Mouse (Mus musculus) cerebellum, adult 11-12 months (tissue): ENCODE results near the gene Tmod1.

ENCODE experiments used
- DNase-seq: peaks from one replicate; pipeline ENCODE4 v3.0.0; 2022

Tmod1 gene

DNA sequence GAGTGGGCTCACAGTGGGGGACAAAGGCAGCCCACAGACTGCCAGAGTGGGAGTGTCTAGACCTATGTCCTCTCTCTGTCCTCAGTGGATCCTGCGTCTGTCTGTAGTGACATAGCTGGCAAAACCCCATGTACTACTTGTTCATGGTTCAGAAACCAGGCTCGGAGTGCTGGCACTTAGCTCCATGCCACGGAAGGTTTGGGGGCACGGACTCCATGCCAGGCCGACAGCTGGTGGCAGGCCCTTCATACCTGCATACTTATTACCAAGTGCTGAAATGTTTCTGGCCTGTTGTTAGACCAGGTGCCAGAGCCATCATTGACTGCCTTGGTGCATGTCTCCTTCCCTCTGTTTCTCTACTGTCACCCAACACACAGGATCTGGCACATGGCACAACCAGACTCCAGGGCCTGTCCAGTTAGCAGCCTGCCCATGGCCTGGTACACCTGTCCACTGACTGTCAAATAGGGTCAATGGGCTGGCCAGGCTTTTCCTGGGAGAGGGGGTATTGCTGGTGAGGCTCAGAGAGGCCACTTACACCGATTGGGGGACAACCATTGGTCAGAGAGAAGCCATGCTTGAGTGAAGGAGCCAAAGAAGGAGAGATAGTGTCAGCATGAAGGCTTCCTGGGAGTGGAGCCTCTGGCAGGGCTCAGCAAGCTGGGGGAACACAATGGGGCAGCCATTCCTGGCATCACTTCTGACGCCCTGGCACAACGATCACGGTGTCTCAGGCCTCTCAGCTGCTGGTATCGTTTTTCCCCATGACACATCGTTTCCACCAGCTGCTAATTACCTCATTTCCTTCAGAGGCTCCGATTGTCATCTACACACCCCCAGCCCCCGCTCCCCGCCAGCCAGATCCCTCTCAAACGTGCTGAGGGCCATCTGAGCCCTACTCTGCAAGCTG, 56.4 kb downstream of the Tmod1 start:
- DNase-seq, result peak; percentile 81

DNA sequence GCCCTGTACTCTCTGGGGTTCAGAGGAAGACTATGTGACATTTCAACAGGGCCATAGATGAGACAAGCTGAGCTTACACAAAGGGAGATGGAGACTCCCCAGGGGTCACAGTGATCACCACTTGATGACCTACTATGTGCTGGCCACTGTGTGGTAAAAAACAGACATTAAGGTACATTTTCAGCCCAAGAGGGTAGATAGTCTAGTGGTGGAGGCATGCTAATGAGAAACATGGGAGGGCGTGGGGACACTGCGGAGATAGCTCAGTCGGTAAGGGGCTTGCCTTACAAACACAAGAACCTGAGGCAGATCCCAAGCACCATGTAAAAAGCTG, 57.1 kb downstream of the Tmod1 start:
- no peak for DNase-seq

GRCm38 (mm10) chr4:46096546-46096945, 57.8 kb downstream of the Tmod1 start:
- DNase-seq, result no peak

DNA sequence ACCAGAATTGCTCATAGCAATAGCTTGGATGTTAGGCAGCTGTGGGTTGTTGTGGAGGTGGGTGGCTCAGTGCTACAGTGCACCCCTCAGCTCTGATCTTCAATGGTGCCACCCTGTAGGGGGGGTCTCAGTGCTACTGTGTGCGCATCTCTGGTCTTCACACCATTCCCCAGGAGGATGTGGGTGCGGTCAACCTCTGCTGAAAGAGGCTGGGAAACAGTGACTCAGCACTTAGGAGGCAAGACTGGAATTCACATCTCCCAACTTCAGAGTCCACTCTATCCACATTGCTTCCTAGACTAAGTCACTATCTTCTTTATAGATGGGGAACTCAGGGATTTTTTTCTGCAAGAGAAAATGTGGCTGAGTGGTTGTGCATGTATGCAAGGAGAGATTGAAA, 58.9 kb downstream of the Tmod1 start:
- DNase-seq, result no peak

DNA sequence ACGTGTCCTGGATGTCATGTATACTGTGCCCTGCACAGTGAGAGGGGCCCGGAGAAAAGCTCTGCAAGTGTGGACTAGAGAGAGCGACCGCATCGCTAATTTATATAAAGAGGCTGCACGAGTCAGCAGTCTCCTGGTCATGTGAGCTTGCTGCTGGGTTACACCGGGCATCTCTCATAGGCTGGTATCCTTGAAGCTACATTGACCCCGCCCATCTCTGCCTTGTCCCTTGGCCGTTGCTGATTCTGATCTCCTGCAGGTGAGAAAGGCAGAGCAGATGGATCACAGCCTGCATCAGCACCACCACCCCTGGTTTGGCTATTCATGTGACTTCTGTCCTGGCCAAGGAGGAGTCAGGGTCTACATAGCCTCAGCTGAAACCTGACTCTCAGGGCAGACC, 60.4 kb downstream of the Tmod1 start:
- DNase-seq, result peak; percentile 64

- peak; percentile 5 for DNase-seq
Observed at GRCm38 (mm10) chr4:46100539-46100938, 61.8 kb downstream of the Tmod1 start.

- no peak for DNase-seq
Observed at GRCm38 (mm10) chr4:46101211-46101711, 62.5 kb downstream of the Tmod1 start.

DNA sequence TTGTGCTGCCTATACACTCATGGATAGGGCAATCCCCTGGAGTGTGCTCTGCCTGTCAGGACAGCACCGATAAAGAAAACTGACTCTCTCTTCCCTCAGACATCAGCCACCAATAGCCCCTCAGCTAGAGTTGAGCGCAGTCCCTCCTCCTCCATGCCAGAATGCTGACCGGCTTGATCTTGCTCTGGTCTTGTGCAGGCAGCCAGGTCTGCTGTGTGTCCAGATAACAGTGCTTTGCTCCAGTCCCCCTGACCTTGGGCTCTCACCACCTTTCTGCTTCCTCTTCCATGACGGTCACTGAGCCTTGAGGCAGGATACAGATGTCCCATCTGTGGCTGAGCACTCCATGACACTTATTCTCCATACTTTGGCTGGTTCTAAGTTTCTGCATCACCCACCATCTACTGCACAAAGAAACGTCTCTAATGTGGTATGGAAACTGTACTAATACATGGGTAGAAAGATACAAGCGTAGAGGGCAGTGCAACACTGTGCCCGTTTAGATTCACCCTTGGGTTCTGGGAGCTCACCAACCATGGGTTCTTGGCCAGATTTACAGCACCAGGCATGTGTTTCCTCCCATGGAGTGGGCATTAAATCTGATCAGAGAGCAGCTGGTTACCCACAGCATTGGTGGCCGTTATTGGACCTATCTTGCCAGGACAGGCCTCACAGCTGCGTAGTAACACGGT, 63.5 kb downstream of the Tmod1 start:
- no peak for DNase-seq

GRCm38 (mm10) chr4:46110084-46110483, 71.3 kb downstream of the Tmod1 start:
- no peak for DNase-seq

- DNase-seq, result peak; percentile 76
Observed at GRCm38 (mm10) chr4:46111361-46111760, 72.6 kb downstream of the Tmod1 start.

DNA sequence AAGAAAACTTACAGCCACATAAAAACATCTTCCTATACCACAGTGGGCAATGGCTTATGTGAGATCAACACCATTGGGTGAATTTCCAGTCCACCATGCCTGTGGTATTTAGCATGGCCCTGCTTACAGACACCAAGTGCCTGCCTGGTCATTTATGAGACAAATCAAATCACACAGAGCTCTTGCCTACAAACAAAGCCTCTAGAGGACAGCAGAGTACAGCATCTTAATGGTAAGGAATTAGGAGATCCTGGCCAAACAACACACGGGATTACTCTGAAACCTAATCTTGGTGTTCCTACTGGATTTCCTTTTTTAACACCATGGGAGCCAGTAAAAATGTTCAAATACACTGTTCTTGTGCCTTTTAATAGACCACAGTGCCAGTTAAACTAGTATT, 76.6 kb downstream of the Tmod1 start:
- no peak for DNase-seq

GRCm38 (mm10) chr4:46116544-46117175, 77.9 kb downstream of the Tmod1 start:
- peak; percentile 90 for DNase-seq

DNA sequence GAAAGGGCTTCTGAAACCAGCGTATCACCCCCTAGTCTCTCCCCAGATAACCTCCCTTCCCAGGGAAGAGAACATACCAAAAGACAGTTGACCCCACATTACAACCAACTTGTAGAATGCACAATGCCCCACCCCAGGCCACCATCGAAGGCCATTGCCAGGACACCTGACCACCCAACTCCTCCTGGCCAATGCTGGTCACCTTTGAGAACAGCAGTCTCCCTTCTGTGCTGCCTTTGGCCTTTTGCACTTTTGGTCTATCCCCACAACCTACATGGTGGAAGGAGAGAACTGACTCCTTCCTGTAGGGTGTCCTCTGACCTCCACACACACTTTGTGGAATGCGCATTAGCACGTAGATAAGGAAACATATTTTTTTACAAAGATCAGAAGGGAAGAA, 78.8 kb downstream of the Tmod1 start:
- DNase-seq, result no peak

- DNase-seq, result no peak
Observed at GRCm38 (mm10) chr4:46119514-46120094, 80.9 kb downstream of the Tmod1 start.

DNA sequence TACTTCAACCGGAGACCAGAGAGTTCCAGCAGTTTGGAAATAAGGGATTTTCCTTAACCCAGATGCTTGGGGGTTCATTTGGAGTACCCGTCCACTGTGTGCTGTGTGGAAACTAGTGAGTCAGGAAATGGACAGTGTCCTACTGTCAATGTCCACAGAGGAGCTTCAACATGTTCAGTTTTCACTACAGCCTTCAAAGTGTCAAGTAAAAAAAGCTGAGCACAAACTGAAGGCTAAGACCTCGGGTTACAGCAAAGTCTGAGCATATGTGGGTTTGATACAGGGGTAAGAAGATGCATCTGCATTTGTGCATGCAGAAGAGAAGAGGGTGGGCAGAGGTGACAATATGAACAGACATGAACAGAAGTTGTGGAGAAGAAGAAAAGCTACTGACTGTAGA, 82.0 kb downstream of the Tmod1 start:
- no peak for DNase-seq

- no peak for DNase-seq
Observed at GRCm38 (mm10) chr4:46123358-46123757, 84.6 kb downstream of the Tmod1 start.

DNA sequence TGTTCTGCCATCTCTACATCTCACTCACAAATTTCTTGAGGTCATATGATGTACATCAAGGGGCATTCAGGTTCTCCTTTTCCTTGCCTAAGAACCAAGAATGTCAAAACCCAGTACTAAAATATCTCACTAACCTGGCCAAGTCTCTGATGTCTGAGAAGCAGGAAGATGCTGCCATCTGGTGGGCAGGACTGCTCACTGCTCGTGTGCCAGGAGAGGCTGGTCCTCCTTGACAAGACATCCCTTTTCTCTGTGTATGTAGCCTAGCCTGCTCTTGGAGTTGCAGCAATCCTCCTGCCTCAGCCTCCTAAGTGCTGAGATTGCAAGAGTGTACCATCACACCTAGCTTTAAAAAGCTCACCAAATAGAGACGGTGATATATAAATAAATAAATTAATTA, 87.8 kb downstream of the Tmod1 start:
- DNase-seq, result peak; percentile 80

DNA sequence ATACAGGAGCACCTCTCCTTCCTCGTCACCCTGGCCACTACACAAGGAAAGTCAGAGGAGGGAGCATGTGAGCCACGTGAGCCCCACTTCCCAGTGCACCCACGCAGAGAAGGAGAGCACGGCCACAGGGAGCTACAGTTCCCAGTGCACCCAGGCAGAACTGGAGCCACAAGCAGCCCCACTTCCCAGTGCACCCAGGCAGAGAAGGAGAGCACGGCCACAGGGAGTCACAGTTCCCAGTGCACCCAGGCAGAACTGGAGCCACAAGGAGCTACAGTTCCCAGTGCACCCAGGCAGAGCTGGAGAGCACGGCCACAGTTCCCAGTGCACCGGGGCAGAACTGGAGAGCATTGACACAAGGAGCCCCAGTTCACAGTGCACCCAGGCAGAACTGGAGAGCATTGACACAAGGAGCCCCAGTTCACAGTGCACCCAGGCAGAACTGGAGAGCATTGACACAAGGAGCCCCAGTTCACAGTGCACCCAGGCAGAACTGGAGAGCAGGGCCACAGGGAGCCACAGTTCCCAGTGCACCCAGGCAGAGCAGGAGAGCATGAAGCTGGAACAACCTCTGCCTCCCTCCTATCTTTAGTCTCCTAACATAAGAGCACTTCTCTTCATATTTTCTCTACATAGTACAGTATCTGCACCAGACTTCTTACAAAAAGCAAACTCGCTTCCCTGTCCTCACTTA, 90.7 kb downstream of the Tmod1 start:
- no peak for DNase-seq

GRCm38 (mm10) chr4:46130221-46130620, 91.5 kb downstream of the Tmod1 start:
- DNase-seq, result no peak

DNA sequence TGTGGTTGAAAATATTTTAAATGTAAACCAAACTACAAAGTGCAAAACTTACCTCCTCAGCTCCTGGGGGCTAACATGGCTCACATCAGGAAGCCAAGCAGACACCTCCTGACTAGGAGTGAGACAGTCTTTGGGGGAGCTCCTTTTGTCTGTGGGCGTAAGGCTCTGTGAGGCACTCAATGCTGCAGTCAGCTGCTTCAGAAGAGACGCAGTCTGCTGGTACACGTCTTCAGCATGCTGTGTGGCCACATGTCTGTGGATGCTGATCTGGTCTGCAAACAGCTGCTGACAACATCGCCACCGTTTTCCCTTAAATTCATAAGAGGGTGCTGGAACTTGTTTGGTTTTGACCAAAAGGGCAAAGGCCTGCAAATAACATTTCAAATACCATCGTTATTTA, 93.1 kb downstream of the Tmod1 start:
- DNase-seq, result no peak

GRCm38 (mm10) chr4:46137629-46138286, 99.0 kb downstream of the Tmod1 start:
- no peak for DNase-seq
